Mouse (Mus musculus): Measurements from ENCODE around the gene Sik3. TPM values are rescaled to one million over a fixed set of nuclear protein-coding genes. Genes with fewer than 3 reads are reported as not detected.

Gene Sik3
- polyA plus RNA-seq, 1 experiment from 2014 or later = 6.4 TPM

DNA sequence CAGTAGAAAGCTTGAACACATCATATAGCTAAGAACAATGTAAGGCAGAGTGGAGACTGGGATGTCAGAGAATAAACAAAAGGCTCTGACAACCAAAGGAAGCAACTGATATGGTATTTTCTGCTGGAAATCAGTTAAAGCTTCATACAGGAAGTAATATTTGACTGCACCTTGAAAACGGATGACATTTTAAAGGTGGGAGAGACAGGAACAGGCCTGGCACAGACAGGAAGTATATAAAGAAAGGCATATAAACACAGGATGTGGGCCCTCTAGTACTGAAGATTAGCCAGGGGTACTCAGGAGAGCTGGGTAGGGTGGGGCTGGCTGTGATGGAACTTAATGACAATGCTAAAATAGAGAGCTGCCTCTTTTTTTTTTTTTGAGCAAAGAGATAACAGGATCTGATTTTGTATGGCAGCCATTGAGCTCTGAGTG, 163.3 kb downstream of the Sik3 start:
- 48% methylated on average over 1 of the region's 1 CpGs for WGBS
- H3K27ac ChIP-seq = peak overlapping the region; percentile 49; the same call in 1 of the 2 replicates

DNA sequence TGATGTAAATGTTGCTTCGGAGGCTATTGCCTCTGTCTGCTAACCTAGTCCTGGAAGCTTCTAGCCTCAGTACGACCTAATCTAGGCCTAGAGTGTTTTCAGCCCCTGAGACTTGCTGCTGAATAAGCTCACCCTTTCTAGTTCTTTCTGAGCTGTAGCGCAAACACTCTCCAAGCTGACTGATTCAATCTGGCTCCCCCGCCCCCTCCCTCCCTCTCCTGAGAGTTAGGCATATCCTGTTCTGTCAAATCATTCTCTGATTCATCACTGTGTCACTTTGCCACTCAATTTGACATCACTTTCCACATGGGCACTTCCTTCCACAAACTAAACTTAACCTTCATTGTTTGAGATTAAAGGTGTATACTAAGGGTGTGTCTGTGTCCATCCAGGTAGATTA, 164.0 kb downstream of the Sik3 start:
- H3K36me3 ChIP-seq = peaks cover 14% of the 10 kb centered on the region
- H3K27me3 ChIP-seq (ENCODE audit: insufficient read depth, poor library complexity, severe bottlenecking) = no peaks in the 10 kb centered on the region
- no peak overlapping the region for H3K4me3 ChIP-seq
- H3K9me3 ChIP-seq = no peaks in the 10 kb centered on the region
- H3K27ac ChIP-seq = 0 out of 2 replicates have a peak overlapping the region, but pooled peaks have one; percentile 49
- 88% methylated on average over 4 of the region's 4 CpGs for WGBS
- H3K4me1 ChIP-seq = peaks cover 30% of the 10 kb centered on the region
- DNase-seq (ENCODE audit: low spot score) = no peak

More for the DNA sequence above, 163.3 kb downstream of the Sik3 start:
- Histone ChIP-seq H3K4me3 (no peak overlapping the region), H3K9me3 (no peaks in the 10 kb centered on the region), H3K27me3 (ENCODE audit: insufficient read depth, poor library complexity, severe bottlenecking) (no peaks in the 10 kb centered on the region), H3K4me1 (peaks cover 30% of the 10 kb centered on the region), H3K36me3 (peaks cover 13% of the 10 kb centered on the region)
- DNase-seq (ENCODE audit: low spot score) = no peak

DNA sequence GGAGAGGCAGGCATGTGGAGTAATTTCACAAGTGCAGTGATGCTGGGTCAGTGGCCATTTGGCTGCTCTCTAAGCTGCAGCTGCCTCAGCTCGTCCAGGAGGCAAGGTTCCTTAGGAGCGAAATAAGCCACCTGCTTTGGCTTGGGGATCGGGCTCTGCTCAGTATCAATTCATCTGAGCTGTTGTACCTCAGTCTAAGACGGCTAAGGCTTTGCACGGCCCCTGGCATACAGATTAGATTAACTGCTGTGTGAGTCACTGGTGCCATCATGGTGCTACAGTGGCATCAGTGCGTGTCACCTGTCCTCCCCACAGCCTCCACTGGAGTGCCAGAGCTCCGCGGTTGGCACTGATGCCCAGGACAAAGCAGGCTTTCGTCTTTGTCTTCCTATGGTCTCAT, 166.0 kb downstream of the Sik3 start:
- H3K36me3 ChIP-seq = peaks cover 14% of the 10 kb centered on the region
- H3K4me1 ChIP-seq = peaks cover 27% of the 10 kb centered on the region
- no peak overlapping the region for H3K27ac ChIP-seq
- H3K9me3 ChIP-seq = no peaks in the 10 kb centered on the region
- WGBS = 80% methylated on average over 9 of the region's 9 CpGs
- DNase-seq (ENCODE audit: low spot score) = no peak
- no peak overlapping the region for H3K4me3 ChIP-seq
- H3K27me3 ChIP-seq (ENCODE audit: insufficient read depth, poor library complexity, severe bottlenecking) = no peaks in the 10 kb centered on the region

DNA sequence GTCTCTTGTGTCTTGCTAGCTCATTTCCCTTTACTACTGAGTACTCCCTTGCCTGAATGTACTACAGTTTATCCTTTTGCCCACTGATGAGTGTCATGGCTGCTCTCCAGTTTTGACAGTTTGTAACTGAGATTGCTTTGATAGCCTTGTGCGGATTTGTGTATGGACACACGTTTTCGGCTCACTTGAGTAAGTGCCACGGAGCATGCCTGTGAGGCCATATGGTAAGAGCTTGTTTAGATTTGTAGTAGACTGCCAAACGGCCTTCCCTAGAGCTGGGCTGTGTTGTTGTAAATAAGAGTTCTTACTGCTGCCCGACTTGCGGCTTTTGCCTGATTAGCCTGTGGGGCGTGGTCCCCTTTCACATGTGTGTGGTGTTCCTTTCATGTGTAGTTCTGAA, 168.7 kb downstream of the Sik3 start:
- Histone ChIP-seq H3K9me3 (no peaks in the 10 kb centered on the region), H3K4me3 (no peak overlapping the region), H3K27me3 (ENCODE audit: insufficient read depth, poor library complexity, severe bottlenecking) (no peaks in the 10 kb centered on the region), H3K27ac (no peak overlapping the region), H3K36me3 (peaks cover 14% of the 10 kb centered on the region), H3K4me1 (peaks cover 12% of the 10 kb centered on the region)
- WGBS = 88% methylated on average over 8 of the region's 8 CpGs
- no peak for DNase-seq (ENCODE audit: low spot score)

DNA sequence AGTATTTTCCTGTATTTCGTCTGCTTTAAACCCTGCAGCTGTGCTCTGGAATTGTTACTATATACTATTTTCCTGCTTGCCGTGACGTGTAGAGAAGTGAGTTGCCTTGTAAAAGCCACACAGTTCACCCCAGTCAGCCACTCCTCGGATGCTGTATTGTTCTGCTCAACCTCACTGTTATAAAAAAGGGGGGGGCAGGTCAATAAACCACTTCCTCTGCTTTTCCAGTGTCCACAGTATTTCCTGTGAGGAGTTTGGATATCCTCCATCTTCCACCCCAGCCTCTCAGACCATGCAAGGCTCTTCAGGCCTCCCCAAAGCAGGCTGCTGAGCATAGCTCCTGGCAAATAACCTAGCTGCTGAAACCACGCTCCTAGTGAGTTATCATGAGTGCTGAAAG, 171.9 kb downstream of the Sik3 start:
- no peaks in the 10 kb centered on the region for H3K9me3 ChIP-seq
- no peaks in the 10 kb centered on the region for H3K27me3 ChIP-seq (ENCODE audit: insufficient read depth, poor library complexity, severe bottlenecking)
- no peak overlapping the region for H3K27ac ChIP-seq
- 58% methylated on average over 5 of the region's 5 CpGs for WGBS
- DNase-seq (ENCODE audit: low spot score) = no peak
- H3K36me3 ChIP-seq = 0 out of 2 replicates have a peak, but pooled peaks cover 3% of the 10 kb centered on the region
- H3K4me3 ChIP-seq = no peak overlapping the region
- H3K4me1 ChIP-seq = 0 out of 2 replicates have a peak, but pooled peaks cover 8% of the 10 kb centered on the region

DNA sequence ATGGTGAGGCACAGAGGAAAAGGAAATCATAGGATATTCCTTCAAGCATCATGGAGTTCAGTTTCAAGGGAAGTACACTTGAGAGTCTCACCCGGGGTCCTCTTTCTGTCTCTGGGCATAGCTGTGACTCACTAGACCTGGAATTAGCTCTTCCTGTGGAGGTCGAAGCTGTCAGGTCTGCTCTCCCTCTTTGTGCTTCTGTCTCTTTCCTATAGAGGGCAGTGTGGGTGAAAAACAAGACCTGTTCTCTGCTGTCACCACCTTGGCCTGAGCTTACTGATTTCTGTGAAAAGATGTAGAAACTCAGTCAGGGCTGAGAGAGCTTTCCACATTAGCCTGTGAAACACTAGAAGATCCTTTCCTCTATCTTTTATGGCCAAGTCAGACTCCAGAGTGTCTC, 172.6 kb downstream of the Sik3 start:
- no peak for DNase-seq (ENCODE audit: low spot score)
- 0 out of 2 replicates have a peak, but pooled peaks cover 8% of the 10 kb centered on the region for H3K4me1 ChIP-seq
- no peaks in the 10 kb centered on the region for H3K27me3 ChIP-seq (ENCODE audit: insufficient read depth, poor library complexity, severe bottlenecking)
- 28% methylated on average over 2 of the region's 2 CpGs for WGBS
- 0 out of 2 replicates have a peak, but pooled peaks cover 2% of the 10 kb centered on the region for H3K36me3 ChIP-seq
- no peak overlapping the region for H3K27ac ChIP-seq
- H3K9me3 ChIP-seq = no peaks in the 10 kb centered on the region
- H3K4me3 ChIP-seq = no peak overlapping the region

DNA sequence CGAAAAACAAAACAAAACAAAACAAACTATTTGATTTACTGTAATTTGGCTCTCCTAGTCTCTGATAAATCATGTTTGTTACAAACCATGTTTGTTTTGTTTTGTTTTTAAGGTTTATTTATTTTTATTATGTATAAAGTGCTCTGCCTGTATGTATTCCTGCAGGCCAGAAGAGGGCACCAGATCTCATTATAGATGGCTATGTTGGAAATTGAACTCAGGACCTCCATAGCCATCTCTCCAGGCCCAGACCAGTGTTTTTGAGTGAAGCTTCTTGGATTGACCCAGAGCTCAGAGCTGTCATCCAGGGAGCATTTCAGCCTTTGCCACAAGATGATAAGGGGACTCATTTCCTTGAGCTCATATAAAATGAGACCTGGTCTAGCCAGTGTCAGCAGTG, 173.8 kb downstream of the Sik3 start:
- 79% methylated on average over 1 of the region's 1 CpGs for WGBS
- no peaks in the 10 kb centered on the region for H3K36me3 ChIP-seq
- H3K27ac ChIP-seq = no peak overlapping the region
- H3K4me3 ChIP-seq = no peak overlapping the region
- H3K27me3 ChIP-seq (ENCODE audit: insufficient read depth, poor library complexity, severe bottlenecking) = no peaks in the 10 kb centered on the region
- H3K4me1 ChIP-seq = peaks cover 16% of the 10 kb centered on the region; the same call in 1 of the 2 replicates
- H3K9me3 ChIP-seq = no peaks in the 10 kb centered on the region
- DNase-seq (ENCODE audit: low spot score) = no peak

DNA sequence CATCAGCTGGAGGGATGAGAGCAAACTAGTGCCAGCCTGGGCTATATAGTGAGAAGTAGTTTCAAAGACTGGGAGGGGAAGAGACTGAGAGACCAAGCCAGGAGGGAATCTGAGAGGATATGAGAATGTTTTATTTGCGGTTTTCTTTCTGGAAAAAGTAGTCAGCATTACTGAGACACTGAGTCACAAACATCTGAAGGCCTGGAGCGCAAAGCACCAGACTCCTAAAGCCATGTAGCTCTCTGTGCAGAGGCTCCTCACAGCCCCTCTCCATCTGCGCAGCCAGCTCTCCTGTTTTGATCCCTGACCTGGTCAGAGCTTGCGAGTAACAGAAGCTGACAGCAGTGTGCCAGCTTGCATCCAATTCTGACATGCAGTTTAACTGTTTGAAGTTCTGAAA, 175.8 kb downstream of the Sik3 start:
- Histone ChIP-seq H3K36me3 (no peaks in the 10 kb centered on the region), H3K4me3 (no peak overlapping the region), H3K27me3 (ENCODE audit: insufficient read depth, poor library complexity, severe bottlenecking) (no peaks in the 10 kb centered on the region), H3K4me1 (peaks cover 16% of the 10 kb centered on the region; the same call in 1 of the 2 replicates), H3K9me3 (no peaks in the 10 kb centered on the region), H3K27ac (no peak overlapping the region)
- 89% methylated on average over 4 of the region's 4 CpGs for WGBS
- no peak for DNase-seq (ENCODE audit: low spot score)

DNA sequence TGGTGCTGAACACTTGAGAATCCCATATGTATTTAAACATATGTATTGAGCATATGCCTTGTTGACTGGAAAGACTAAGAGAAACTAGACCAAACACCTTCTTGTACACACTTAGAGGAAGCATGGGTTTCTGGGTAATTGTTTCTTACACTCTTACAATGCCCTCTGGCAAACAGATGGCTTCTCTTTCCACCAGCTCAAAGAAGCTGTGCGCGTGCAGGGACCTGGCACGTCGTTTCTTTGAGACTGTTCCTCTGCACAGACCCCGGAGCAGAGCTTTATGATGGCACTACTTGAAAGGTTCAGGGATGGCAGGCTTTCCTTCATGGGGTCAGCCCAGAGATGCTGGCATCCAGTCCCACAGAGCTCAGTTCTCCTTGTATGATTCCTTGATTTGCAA, 176.3 kb downstream of the Sik3 start:
- Histone ChIP-seq H3K27ac (no peak overlapping the region), H3K36me3 (no peaks in the 10 kb centered on the region), H3K9me3 (no peaks in the 10 kb centered on the region), H3K4me1 (peaks cover 16% of the 10 kb centered on the region; the same call in 1 of the 2 replicates), H3K4me3 (no peak overlapping the region), H3K27me3 (ENCODE audit: insufficient read depth, poor library complexity, severe bottlenecking) (no peaks in the 10 kb centered on the region)
- no peak for DNase-seq (ENCODE audit: low spot score)
- WGBS = 90% methylated on average over 5 of the region's 5 CpGs

DNA sequence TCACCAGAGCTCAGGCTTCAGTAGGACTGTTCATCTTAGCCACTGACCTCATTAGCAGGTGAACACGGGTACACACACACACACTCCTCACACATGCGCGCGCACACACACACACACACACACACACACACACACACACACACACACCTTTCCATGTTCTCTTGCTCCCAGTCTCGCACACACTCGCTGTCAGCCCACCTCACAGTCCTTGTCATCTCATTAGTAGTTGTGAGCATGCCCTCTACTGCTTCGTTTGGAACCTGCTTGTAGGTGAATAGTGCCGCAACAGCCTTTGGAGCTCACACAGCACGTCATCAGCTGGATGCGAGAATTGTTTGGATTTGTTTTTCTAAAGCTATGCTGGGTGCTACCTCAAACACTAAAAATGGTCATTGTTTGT, 176.8 kb downstream of the Sik3 start:
- Histone ChIP-seq H3K4me3 (no peak overlapping the region), H3K9me3 (no peaks in the 10 kb centered on the region), H3K36me3 (no peaks in the 10 kb centered on the region), H3K27me3 (ENCODE audit: insufficient read depth, poor library complexity, severe bottlenecking) (no peaks in the 10 kb centered on the region), H3K4me1 (peaks cover 16% of the 10 kb centered on the region; the same call in 1 of the 2 replicates), H3K27ac (no peak overlapping the region)
- 87% methylated on average over 10 of the region's 10 CpGs for WGBS
- DNase-seq (ENCODE audit: low spot score) = no peak

DNA sequence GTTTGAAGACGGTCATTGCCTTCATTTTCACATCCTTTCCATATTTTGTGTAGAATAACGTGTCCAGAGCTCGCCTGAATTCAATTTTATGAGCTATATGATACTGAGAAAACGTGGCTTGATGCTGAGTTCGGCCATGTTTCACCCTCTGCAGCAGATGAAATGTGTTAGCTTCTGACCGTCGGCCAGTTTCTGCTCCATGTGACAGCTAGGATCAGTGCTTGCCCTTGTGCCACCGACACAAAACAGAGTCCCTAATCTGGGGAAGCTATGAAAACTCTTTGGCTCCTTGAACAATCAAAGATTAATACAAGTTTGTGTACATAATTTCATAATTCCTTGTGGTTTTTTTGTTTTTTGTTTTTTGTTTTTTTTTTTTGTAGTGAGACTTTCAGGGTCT, 178.6 kb downstream of the Sik3 start:
- no peak for DNase-seq (ENCODE audit: low spot score)
- no peak overlapping the region for H3K27ac ChIP-seq
- peaks cover 14% of the 10 kb centered on the region for H3K36me3 ChIP-seq
- 66% methylated on average over 8 of the region's 8 CpGs for WGBS
- no peak overlapping the region for H3K4me3 ChIP-seq
- no peaks in the 10 kb centered on the region for H3K27me3 ChIP-seq (ENCODE audit: insufficient read depth, poor library complexity, severe bottlenecking)
- H3K9me3 ChIP-seq = no peaks in the 10 kb centered on the region
- H3K4me1 ChIP-seq = peaks cover 16% of the 10 kb centered on the region

DNA sequence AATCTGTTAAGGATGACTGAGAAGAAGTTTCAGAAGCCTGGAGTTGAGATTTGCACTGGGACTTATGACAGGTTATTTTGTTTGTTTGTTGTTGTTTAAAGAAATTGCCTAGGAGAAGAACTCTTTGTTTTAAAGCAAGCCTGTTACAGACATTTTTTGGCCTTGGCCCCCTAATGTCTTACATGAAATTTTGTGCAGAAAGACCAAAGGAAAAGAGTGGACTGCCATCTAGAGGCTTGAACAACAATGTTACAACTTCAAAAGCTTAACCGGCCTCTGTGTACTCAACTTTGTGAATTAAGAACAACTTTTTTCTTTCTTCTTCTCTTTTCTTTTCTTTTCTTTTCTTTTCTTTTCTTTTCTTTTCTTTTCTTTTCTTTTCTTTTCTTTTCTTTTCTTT, 179.0 kb downstream of the Sik3 start:
- DNase-seq (ENCODE audit: low spot score) = no peak
- 45% methylated on average over 1 of the region's 1 CpGs for WGBS
- peaks cover 14% of the 10 kb centered on the region for H3K36me3 ChIP-seq
- no peak overlapping the region for H3K27ac ChIP-seq
- no peaks in the 10 kb centered on the region for H3K9me3 ChIP-seq
- no peaks in the 10 kb centered on the region for H3K27me3 ChIP-seq (ENCODE audit: insufficient read depth, poor library complexity, severe bottlenecking)
- no peak overlapping the region for H3K4me3 ChIP-seq
- H3K4me1 ChIP-seq = peaks cover 20% of the 10 kb centered on the region

DNA sequence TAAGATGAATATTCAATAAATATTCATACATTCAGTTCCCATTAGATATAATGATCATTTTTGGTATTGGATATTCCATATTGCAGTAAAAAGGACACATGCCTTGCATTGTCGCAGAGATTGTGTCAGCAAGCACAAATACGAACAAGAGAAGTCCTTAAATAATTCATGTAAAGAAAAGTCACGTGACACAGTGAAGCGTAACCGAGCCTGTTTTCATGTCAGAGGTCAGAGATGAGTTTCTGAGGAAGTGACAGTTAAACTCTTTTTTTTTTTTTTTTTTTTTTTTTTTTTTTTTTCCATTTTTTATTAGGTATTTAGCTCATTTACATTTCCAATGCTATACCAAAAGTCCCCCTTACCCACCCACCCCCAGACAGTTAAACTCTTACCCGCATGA, 180.0 kb downstream of the Sik3 start:
- H3K27ac ChIP-seq = no peak overlapping the region
- H3K27me3 ChIP-seq (ENCODE audit: insufficient read depth, poor library complexity, severe bottlenecking) = no peaks in the 10 kb centered on the region
- 92% methylated on average over 6 of the region's 6 CpGs for WGBS
- H3K36me3 ChIP-seq = peaks cover 14% of the 10 kb centered on the region
- no peak for DNase-seq (ENCODE audit: low spot score)
- H3K9me3 ChIP-seq = no peaks in the 10 kb centered on the region
- H3K4me3 ChIP-seq = no peak overlapping the region
- peaks cover 30% of the 10 kb centered on the region for H3K4me1 ChIP-seq

DNA sequence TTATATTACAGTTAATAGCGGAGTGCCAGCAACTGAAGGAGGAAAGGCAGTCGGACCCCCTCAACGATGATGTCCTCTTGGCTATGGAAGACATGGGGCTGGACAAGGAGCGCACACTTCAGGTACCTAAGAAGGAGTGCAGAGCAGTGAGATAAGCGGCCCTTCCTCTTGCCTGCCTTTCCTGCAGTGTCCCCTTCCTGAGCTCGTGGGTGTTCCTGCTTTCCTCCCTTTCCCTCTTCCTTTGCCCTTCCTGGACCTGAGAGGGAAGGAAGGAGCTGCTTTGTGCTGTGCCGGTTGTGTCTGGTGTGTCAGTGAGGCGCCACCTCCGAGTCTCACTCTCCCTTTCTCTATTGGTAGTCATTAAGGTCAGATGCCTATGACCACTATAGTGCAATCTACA, 182.2 kb downstream of the Sik3 start:
- no peaks in the 10 kb centered on the region for H3K9me3 ChIP-seq
- peak overlapping the region; percentile 5; the same call in 1 of the 2 replicates for H3K27ac ChIP-seq
- H3K27me3 ChIP-seq (ENCODE audit: insufficient read depth, poor library complexity, severe bottlenecking) = no peaks in the 10 kb centered on the region
- WGBS = 81% methylated on average over 9 of the region's 9 CpGs
- DNase-seq (ENCODE audit: low spot score) = no peak
- no peak overlapping the region for H3K4me3 ChIP-seq
- H3K4me1 ChIP-seq = peaks cover 49% of the 10 kb centered on the region
- peaks cover 30% of the 10 kb centered on the region for H3K36me3 ChIP-seq
